Mouse (Mus musculus): ENCODE data around the gene Ccdc190. TPM values are rescaled to one million over a fixed set of nuclear protein-coding genes. Genes with fewer than 3 reads are reported as not detected.

Gene Ccdc190
- polyA plus RNA-seq, 1 experiment: not detected

DNA sequence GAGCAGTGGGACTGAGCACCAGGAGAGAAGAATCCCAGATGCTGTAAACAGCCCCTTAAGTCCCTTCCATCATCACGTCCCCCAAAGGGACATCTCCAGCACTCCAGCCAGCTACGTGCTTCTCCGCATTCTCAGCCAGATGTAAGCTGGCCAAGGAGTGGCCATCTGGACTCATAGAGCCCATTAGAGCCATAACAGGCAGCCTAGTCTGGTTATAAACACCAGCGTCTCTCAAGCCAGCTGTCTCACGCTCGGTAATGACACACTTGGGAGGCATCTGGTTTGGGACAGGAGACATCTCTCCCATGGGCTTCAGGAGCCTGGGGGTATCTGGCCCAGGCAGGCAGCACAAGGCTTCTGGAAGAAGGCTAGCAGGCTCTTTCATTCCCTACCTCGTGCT lies 11.8 kb upstream of the Ccdc190 start:
- 53% methylated on average over 7 of the region's 7 CpGs for WGBS
- no peak for DNase-seq (ENCODE audit: low read depth in 1 of 2, low spot score in 2 of 2)
- Histone ChIP-seq H3K27ac (ENCODE audit: insufficient read depth, low read length) (no peak overlapping the region), H3K27me3 (ENCODE audit: control insufficient read depth, insufficient read depth, low read length) (no peaks in the 10 kb centered on the region), H3K4me1 (ENCODE audit: control insufficient read depth, insufficient read depth, insufficient read length) (no peaks in the 10 kb centered on the region), H3K36me3 (ENCODE audit: control insufficient read depth, insufficient read depth, low read length) (no peaks in the 10 kb centered on the region), H3K4me3 (ENCODE audit: extremely low read depth, insufficient read depth, insufficient read length) (no peak overlapping the region)
- no peak for TF ChIP-seq CTCF (IDR thresholded peaks at IDR 0.05; ENCODE audit: extremely low read depth, insufficient read depth, insufficient read length, insufficient replicate concordance)
- TF ChIP-seq POLR2A (IDR thresholded peaks at IDR 0.05; ENCODE audit: low read depth, low read length): no peak

DNA sequence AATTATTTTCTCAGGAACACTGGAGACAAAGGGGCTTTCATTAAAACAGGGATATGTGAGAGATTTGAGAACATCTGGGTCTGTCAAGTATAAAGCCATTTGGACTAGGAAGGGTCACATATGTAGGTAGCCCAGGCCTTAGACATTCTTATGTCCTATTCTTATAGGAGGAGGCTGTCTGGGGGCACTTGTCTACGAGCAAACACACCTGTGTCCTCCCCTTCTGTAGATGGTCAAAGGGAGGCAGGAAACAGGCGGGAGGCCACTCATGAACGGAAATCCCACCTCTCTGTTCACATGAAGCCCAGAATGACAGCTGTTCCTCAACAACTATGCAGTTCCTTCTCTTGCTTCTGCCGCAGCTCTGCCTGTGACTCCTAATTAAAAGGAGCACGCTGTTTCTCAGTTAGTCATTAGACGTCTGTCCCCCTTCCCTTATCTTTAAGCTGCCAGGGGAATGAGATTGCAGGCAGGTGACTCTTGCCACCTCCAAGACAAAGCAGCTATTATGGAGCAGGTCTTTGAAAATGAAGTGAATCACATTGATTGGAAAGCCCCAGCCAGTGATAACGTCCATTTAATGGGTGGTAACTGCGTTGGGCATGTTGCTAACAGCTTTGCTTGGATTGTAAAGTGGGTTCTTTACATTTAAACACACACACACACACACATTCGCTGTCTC lies 11.2 kb upstream of the Ccdc190 start:
- no peak overlapping the region for H3K27ac ChIP-seq (ENCODE audit: insufficient read depth, low read length)
- no peak overlapping the region for H3K4me3 ChIP-seq (ENCODE audit: extremely low read depth, insufficient read depth, insufficient read length)
- H3K27me3 ChIP-seq (ENCODE audit: control insufficient read depth, insufficient read depth, low read length): no peaks in the 10 kb centered on the region
- no peak for TF ChIP-seq CTCF (IDR thresholded peaks at IDR 0.05; ENCODE audit: extremely low read depth, insufficient read depth, insufficient read length, insufficient replicate concordance)
- no peak for TF ChIP-seq POLR2A (IDR thresholded peaks at IDR 0.05; ENCODE audit: low read depth, low read length)
- no peaks in the 10 kb centered on the region for H3K4me1 ChIP-seq (ENCODE audit: control insufficient read depth, insufficient read depth, insufficient read length)
- WGBS: 54% methylated on average over 9 of the region's 9 CpGs
- no peak for DNase-seq (ENCODE audit: low read depth in 1 of 2, low spot score in 2 of 2)
- H3K36me3 ChIP-seq (ENCODE audit: control insufficient read depth, insufficient read depth, low read length): no peaks in the 10 kb centered on the region

- Histone ChIP-seq H3K4me3 (ENCODE audit: extremely low read depth, insufficient read depth, insufficient read length) (no peak overlapping the region), H3K36me3 (ENCODE audit: control insufficient read depth, insufficient read depth, low read length) (no peaks in the 10 kb centered on the region), H3K4me1 (ENCODE audit: control insufficient read depth, insufficient read depth, insufficient read length) (no peaks in the 10 kb centered on the region), H3K27ac (ENCODE audit: insufficient read depth, low read length) (no peak overlapping the region), H3K27me3 (ENCODE audit: control insufficient read depth, insufficient read depth, low read length) (no peaks in the 10 kb centered on the region)
- no peak for TF ChIP-seq CTCF (IDR thresholded peaks at IDR 0.05; ENCODE audit: extremely low read depth, insufficient read depth, insufficient read length, insufficient replicate concordance)
- TF ChIP-seq POLR2A (IDR thresholded peaks at IDR 0.05; ENCODE audit: low read depth, low read length): no peak
- DNase-seq (ENCODE audit: low read depth in 1 of 2, low spot score in 2 of 2): no peak
- WGBS: 55% methylated on average over 4 of the region's 4 CpGs
Observed at GRCm38 (mm10) chr1:169917998-169918397, 10.4 kb upstream of the Ccdc190 start.

DNA sequence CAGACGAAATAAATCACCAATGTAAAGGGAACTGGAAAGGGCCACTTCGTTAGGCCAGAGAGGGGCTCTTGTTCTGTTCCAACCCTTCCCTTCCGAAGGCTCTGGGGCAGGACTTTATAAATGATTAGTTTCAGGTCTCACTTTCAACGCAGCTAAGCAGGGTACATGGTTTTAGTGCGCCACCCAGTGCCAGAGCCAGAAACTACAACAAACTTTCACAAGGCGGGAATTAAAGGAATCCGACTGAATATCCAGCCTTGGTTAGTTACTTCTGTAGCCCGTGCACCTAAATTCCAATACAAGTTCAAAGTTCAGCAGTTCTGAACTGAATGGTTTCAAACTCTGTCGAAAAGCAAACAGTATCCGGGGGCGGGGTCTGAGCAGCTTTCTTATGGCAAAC lies 9.2 kb upstream of the Ccdc190 start:
- 9% methylated on average over 11 of the region's 11 CpGs for WGBS
- peak in 1 of 2 experiments; percentile 23 for DNase-seq (ENCODE audit: low read depth in 1 of 2, low spot score in 2 of 2)
- H3K4me3 ChIP-seq (ENCODE audit: extremely low read depth, insufficient read depth, insufficient read length): peak overlapping the region; percentile 7; the same call in 1 of the 2 replicates

GRCm38 (mm10) chr1:169921710-169922211 lies 6.7 kb upstream of the Ccdc190 start:
- WGBS: 42% methylated on average over 8 of the region's 8 CpGs
- TF ChIP-seq POLR2A (IDR thresholded peaks at IDR 0.05; ENCODE audit: low read depth, low read length) (no peak), CTCF (IDR thresholded peaks at IDR 0.05; ENCODE audit: extremely low read depth, insufficient read depth, insufficient read length, insufficient replicate concordance) (no peak)
- no peaks in the 10 kb centered on the region for H3K27me3 ChIP-seq (ENCODE audit: control insufficient read depth, insufficient read depth, low read length)
- no peak overlapping the region for H3K27ac ChIP-seq (ENCODE audit: insufficient read depth, low read length)
- H3K4me1 ChIP-seq (ENCODE audit: control insufficient read depth, insufficient read depth, insufficient read length): no peaks in the 10 kb centered on the region
- no peaks in the 10 kb centered on the region for H3K36me3 ChIP-seq (ENCODE audit: control insufficient read depth, insufficient read depth, low read length)
- no peak for DNase-seq (ENCODE audit: low read depth in 1 of 2, low spot score in 2 of 2)
- H3K4me3 ChIP-seq (ENCODE audit: extremely low read depth, insufficient read depth, insufficient read length): no peak overlapping the region

More for the DNA sequence above, 9.2 kb upstream of the Ccdc190 start:
- Histone ChIP-seq H3K36me3 (ENCODE audit: control insufficient read depth, insufficient read depth, low read length) (no peaks in the 10 kb centered on the region), H3K27me3 (ENCODE audit: control insufficient read depth, insufficient read depth, low read length) (no peaks in the 10 kb centered on the region), H3K27ac (ENCODE audit: insufficient read depth, low read length) (no peak overlapping the region), H3K4me1 (ENCODE audit: control insufficient read depth, insufficient read depth, insufficient read length) (no peaks in the 10 kb centered on the region)
- TF ChIP-seq CTCF (IDR thresholded peaks at IDR 0.05; ENCODE audit: extremely low read depth, insufficient read depth, insufficient read length, insufficient replicate concordance) (peak; percentile 17; the same call in 1 of the 2 replicates), POLR2A (IDR thresholded peaks at IDR 0.05; ENCODE audit: low read depth, low read length) (no peak)

- Histone ChIP-seq H3K27ac (ENCODE audit: insufficient read depth, low read length) (no peak overlapping the region), H3K4me3 (ENCODE audit: extremely low read depth, insufficient read depth, insufficient read length) (no peak overlapping the region), H3K27me3 (ENCODE audit: control insufficient read depth, insufficient read depth, low read length) (no peaks in the 10 kb centered on the region), H3K36me3 (ENCODE audit: control insufficient read depth, insufficient read depth, low read length) (no peaks in the 10 kb centered on the region), H3K4me1 (ENCODE audit: control insufficient read depth, insufficient read depth, insufficient read length) (no peaks in the 10 kb centered on the region)
- DNase-seq (ENCODE audit: low read depth in 1 of 2, low spot score in 2 of 2): no peak
- WGBS: 72% methylated on average over 2 of the region's 2 CpGs
- no peak for TF ChIP-seq CTCF (IDR thresholded peaks at IDR 0.05; ENCODE audit: extremely low read depth, insufficient read depth, insufficient read length, insufficient replicate concordance)
- no peak for TF ChIP-seq POLR2A (IDR thresholded peaks at IDR 0.05; ENCODE audit: low read depth, low read length)
Observed at GRCm38 (mm10) chr1:169924567-169924966, 3.9 kb upstream of the Ccdc190 start.

GRCm38 (mm10) chr1:169927753-169928369 lies 587 bp upstream of the Ccdc190 start:
- no peak for DNase-seq (ENCODE audit: low read depth in 1 of 2, low spot score in 2 of 2)
- TF ChIP-seq CTCF (IDR thresholded peaks at IDR 0.05; ENCODE audit: extremely low read depth, insufficient read depth, insufficient read length, insufficient replicate concordance) (no peak), POLR2A (IDR thresholded peaks at IDR 0.05; ENCODE audit: low read depth, low read length) (no peak)
- no peaks in the 10 kb centered on the region for H3K4me1 ChIP-seq (ENCODE audit: control insufficient read depth, insufficient read depth, insufficient read length)
- H3K4me3 ChIP-seq (ENCODE audit: extremely low read depth, insufficient read depth, insufficient read length): no peak overlapping the region
- whole genome bisulfite sequencing: 77% methylated on average over 8 of the region's 8 CpGs
- no peak overlapping the region for H3K27ac ChIP-seq (ENCODE audit: insufficient read depth, low read length)
- no peaks in the 10 kb centered on the region for H3K27me3 ChIP-seq (ENCODE audit: control insufficient read depth, insufficient read depth, low read length)
- H3K36me3 ChIP-seq (ENCODE audit: control insufficient read depth, insufficient read depth, low read length): no peaks in the 10 kb centered on the region

Measured in spleen, adult 2 months (tissue).